Mouse (Mus musculus): Measurements from ENCODE around the gene Sspo. TPM values are rescaled to one million over a fixed set of nuclear protein-coding genes. Genes with fewer than 3 reads are reported as not detected.

Sspo gene
- polyA plus RNA-seq, 1 experiment from 2014 or later = 0.20 TPM

DNA sequence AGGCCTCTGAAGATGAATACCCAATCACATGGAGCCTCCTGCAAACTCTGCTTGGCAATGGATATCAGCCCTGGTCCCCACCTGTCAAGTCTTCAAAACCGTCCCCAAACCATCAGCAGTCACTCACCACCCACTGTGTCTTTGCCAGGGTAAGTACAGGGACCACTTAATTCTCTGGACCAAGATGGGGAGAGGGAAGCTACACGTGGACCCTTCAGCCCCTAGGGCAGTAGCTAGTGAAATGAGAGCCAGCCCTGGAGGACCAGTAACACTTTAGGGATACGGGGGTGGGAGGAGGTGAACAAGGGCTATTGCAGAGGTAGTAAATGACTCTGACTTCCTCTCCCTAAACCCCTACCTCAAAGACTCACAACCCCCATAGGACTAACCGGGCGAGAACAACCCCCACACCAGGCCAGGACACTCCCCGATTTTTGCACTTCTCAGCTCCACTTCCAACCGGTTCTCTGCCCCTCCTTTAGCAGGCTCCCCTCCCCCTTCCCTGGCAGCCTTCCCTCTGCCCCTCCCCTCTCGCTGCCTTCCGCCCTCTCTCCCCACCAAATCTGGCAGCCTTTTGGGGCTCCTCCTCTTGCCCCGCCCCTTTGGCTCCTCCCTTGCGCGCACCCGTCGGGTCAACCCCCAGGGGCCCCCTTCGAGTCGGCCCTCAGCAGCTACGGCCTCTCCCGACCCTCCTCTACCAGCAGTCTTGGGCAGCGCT lies 4.3 kb upstream of the Sspo start:
- Histone ChIP-seq H3K36me3 (replicated peaks; ENCODE audit: control insufficient read depth, insufficient read depth) (peaks cover 22% of the 10 kb centered on the region), H3K4me1 (replicated peaks; ENCODE audit: control insufficient read depth, insufficient read depth, low read length) (peaks cover 19% of the 10 kb centered on the region), H3K9me3 (ENCODE audit: control insufficient read depth, low read length) (no peaks in the 10 kb centered on the region), H3K9ac (peak overlapping the region; percentile 44), H3K4me3 (replicated peaks; ENCODE audit: low read length) (peak overlapping the region; percentile 63), H3K27ac (peak overlapping the region; percentile 73), H3K4me2 (replicated peaks) (peak overlapping the region; percentile 85), H3K27me3 (ENCODE audit: control insufficient read depth, insufficient read depth, low read length) (peaks cover 22% of the 10 kb centered on the region)
- ATAC-seq (ENCODE audit: low FRiP score) (peak; percentile 86), DNase-seq (ENCODE audit: low spot score) (peak; percentile 81)
- WGBS = 2% methylated on average over 19 of the region's 19 CpGs

DNA sequence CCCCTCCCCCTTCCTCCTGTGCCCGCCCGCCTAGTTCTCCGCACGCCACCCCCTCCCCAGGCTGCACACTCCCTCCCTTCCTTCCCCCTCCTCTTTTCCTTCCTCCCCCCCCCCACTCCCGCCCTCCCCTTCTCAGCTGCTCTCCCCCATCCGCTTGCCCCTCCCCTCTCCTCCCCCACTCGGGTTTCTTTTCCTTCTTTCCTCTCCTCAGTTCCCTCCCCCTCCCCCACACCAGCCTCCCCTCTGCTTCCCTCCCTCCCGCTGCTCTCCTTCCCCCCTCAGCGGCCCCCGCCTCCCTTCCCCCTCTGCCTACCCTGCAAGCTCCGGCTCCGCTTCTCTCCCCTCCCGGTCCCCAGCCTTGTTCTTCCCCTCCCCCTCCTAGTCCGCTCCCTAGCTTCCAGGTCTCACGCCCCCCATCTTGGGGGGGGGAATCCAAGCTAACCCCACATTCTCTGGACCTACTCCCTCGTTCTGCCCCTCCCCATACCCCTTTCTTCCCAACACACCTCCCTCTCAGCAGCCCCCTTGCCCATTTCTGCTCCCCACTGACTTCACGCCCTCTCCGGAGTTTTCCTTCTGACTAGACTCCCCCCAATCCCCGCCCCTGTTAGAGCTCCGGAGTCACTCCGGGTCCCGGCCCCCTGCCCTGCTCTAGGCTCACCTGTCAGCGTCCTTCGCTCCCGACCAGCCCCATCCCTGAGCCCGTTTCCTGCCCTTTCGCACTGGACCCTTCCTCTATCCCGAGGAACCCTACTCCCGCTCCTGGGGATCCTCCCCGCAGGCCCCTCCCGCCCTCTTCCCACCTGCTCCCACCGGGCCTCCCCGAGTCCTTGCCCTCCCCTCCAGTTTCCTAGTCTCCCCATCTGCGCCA lies 3.5 kb upstream of the Sspo start:
- under 1% methylated on average over 27 of the region's 34 CpGs for WGBS
- no peaks in the 10 kb centered on the region for H3K9me3 ChIP-seq (ENCODE audit: control insufficient read depth, low read length)
- H3K4me1 ChIP-seq (replicated peaks; ENCODE audit: control insufficient read depth, insufficient read depth, low read length) = peaks cover 12% of the 10 kb centered on the region
- peaks cover 21% of the 10 kb centered on the region for H3K36me3 ChIP-seq (replicated peaks; ENCODE audit: control insufficient read depth, insufficient read depth)
- peak; percentile 76 for ATAC-seq (ENCODE audit: low FRiP score)
- H3K4me3 ChIP-seq (replicated peaks; ENCODE audit: low read length) = peak overlapping the region; percentile 63
- H3K4me2 ChIP-seq (replicated peaks) = peak overlapping the region; percentile 85
- peaks cover 14% of the 10 kb centered on the region for H3K27me3 ChIP-seq (ENCODE audit: control insufficient read depth, insufficient read depth, low read length)
- H3K9ac ChIP-seq = peak overlapping the region; percentile 73
- peak overlapping the region; percentile 90 for H3K27ac ChIP-seq
- DNase-seq (ENCODE audit: low spot score) = peak; percentile 81

DNA sequence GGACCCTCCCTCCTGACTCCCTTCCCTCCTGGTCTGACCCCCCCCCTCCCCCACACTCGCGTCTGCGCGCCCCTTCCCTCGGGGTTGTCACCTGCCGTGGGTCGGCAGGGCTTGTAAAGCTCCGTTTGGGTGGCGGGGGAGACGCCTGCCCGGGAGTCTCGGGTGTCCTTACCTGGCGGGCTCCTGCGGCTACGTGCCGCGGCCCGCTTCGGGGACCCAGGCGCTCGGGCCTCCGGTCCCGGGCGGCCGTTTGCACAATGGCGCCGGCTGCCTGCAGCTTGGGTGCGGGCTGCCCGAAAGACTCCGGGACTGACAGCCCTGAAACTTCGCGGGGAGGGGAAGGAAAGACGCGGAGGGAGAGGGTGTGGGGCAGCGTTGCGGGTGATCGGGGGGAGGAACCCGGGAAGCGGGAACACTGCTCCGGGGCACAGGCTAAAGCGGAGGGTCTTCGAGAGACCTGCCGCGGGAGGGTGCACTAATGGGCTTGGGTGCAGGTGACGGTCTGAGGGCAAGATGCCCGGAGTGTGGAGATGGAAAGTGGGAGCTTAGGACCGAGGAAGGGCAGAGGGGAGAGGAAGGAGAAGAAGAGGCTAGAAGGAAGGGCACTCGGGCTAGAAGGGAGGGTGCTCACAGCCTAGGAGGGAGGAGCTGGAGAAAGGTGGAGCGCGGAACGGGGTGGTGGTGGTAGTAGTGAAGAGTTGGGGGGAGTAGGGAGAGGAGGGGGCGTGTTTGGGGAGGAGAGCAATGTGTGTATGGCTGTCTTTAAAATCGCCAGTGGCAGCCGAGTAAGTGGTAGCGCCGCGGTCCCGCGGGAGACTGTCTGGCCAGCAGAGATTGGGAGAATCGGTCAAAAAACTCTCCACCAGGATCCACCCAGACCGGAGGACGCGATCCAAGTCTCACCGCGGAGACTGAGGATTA lies 2.6 kb upstream of the Sspo start, which contains the start of gene Zfp467:
Gene Zfp467 (minus strand): TSS at position 645 of the 921 bp plus-strand sequence.
- peak within 1 kb of the TSS; percentile 63 for H3K4me3 ChIP-seq (replicated peaks; ENCODE audit: low read length)
- H3K27ac ChIP-seq = peak within 1 kb of the TSS; percentile 90
- 1% methylated on average over 64 of the region's 65 CpGs for WGBS
- H3K36me3 ChIP-seq (replicated peaks; ENCODE audit: control insufficient read depth, insufficient read depth) = peaks cover 19% of the 10 kb centered on the region
- H3K9me3 ChIP-seq (ENCODE audit: control insufficient read depth, low read length) = no peaks in the 10 kb centered on the region
- DNase-seq (ENCODE audit: low spot score) = no peak
- peaks cover 12% of the 10 kb centered on the region for H3K4me1 ChIP-seq (replicated peaks; ENCODE audit: control insufficient read depth, insufficient read depth, low read length)
- peak; percentile 36 for ATAC-seq (ENCODE audit: low FRiP score)
- 0 out of 2 replicates have a peak, but pooled peaks cover 5% of the 10 kb centered on the region for H3K27me3 ChIP-seq (ENCODE audit: control insufficient read depth, insufficient read depth, low read length)
- peak within 1 kb of the TSS; percentile 85 for H3K4me2 ChIP-seq (replicated peaks)
- peak within 1 kb of the TSS; percentile 73 for H3K9ac ChIP-seq

DNA sequence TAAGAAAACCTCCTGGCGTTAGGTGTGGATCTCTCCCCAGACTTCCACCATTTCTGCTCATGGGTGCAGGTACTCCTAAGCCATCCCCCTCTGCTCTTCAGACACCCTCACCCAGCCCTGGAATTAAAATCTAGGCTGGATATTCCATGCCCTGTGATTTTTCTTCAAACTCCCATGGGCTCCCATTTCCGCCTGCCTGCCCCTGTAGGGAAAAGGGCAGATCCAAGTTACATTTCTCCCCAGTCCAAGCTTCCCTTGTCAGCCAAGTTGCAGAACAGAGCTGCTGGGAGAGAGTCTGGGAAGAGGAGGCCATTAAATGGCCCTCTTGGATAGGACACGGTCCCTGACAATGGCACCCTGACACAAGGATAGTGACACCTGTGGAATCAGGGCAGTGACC lies 1.8 kb upstream of the Sspo start:
- Histone ChIP-seq H3K36me3 (replicated peaks; ENCODE audit: control insufficient read depth, insufficient read depth) (peaks cover 13% of the 10 kb centered on the region), H3K4me2 (replicated peaks) (peak overlapping the region; percentile 85), H3K4me1 (replicated peaks; ENCODE audit: control insufficient read depth, insufficient read depth, low read length) (peaks cover 12% of the 10 kb centered on the region), H3K9ac (peak overlapping the region; percentile 73; the same call in 1 of the 2 replicates), H3K27me3 (ENCODE audit: control insufficient read depth, insufficient read depth, low read length) (0 out of 2 replicates have a peak, but pooled peaks cover 3% of the 10 kb centered on the region), H3K27ac (no peak overlapping the region), H3K4me3 (replicated peaks; ENCODE audit: low read length) (peak overlapping the region; percentile 63), H3K9me3 (ENCODE audit: control insufficient read depth, low read length) (no peaks in the 10 kb centered on the region)
- WGBS = 25% methylated on average over 3 of the region's 3 CpGs
- DNase-seq (ENCODE audit: low spot score) = no peak
- no peak for ATAC-seq (ENCODE audit: low FRiP score)

DNA sequence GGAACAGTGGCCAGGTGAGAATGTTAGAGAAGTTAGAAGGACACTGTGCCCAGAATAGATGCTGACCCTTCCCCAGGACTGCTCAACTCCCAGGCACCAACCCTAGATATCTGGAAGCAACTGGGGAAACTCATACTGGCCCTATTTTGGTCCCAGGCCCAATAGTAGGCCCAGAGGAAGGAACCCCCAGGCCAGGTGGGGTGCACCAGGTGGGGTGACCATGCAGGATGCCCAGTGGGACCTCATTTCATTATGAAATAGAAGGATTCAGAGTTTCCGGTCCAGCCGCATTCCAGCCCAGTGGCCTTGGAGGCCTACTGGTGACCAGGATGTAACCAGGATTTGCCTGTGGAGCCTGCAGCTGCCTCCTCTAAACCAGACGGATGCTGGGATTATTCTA lies 1.1 kb upstream of the Sspo start:
- no peak overlapping the region for H3K9ac ChIP-seq
- ATAC-seq (ENCODE audit: low FRiP score) (no peak), DNase-seq (ENCODE audit: low spot score) (no peak)
- no peak overlapping the region for H3K4me2 ChIP-seq (replicated peaks)
- peaks cover 7% of the 10 kb centered on the region; the same call in 1 of the 2 replicates for H3K36me3 ChIP-seq (replicated peaks; ENCODE audit: control insufficient read depth, insufficient read depth)
- H3K4me1 ChIP-seq (replicated peaks; ENCODE audit: control insufficient read depth, insufficient read depth, low read length) = peaks cover 12% of the 10 kb centered on the region
- H3K27ac ChIP-seq = no peak overlapping the region
- H3K9me3 ChIP-seq (ENCODE audit: control insufficient read depth, low read length) = no peaks in the 10 kb centered on the region
- WGBS = 75% methylated on average over 3 of the region's 3 CpGs
- no peaks in the 10 kb centered on the region for H3K27me3 ChIP-seq (ENCODE audit: control insufficient read depth, insufficient read depth, low read length)
- no peak overlapping the region for H3K4me3 ChIP-seq (replicated peaks; ENCODE audit: low read length)

DNA sequence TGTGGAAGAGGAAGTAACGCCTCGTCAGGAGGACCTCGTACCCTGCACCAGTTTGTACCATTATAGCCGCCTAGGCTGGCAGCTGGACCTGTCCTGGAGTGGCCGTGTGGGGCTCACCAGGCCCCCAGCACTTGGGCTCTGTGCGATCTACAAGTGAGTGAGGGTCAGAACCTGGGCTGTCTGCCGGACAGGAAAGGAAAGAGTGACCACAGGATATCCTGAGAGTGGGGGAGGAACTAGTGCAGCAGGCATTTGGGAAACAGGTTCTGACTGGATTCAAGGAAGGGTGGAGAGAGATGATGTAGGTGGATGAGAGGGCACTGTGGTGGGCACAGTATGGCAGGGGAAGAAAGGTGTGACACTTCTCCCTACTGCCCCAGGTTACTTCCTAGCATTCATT lies 498 bp downstream of the Sspo start:
- WGBS = 89% methylated on average over 7 of the region's 7 CpGs

DNA sequence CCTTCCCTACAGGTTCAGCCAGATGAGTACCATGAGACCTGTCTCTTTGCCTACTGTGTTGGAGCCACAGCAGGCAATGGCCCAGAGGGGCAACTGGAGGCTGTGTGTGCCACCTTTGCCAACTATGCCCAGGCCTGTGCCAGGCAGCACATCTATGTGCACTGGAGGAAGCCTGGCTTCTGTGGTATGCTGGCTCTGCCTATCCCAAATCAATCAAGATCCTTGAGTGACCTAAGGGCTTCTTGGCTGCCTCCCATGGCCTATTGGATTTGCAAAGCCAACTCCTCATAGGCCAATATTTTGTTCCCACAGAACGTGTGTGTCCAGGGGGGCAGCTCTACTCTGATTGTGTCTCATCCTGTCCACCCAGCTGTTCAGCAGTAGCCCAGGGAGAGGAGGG lies 4.1 kb downstream of the Sspo start:
- no peak overlapping the region for H3K9ac ChIP-seq
- no peaks in the 10 kb centered on the region for H3K9me3 ChIP-seq (ENCODE audit: control insufficient read depth, low read length)
- no peak overlapping the region for H3K27ac ChIP-seq
- no peaks in the 10 kb centered on the region for H3K4me1 ChIP-seq (replicated peaks; ENCODE audit: control insufficient read depth, insufficient read depth, low read length)
- 55% methylated on average over 1 of the region's 1 CpGs for WGBS
- no peak overlapping the region for H3K4me2 ChIP-seq (replicated peaks)
- DNase-seq (ENCODE audit: low spot score) (no peak), ATAC-seq (ENCODE audit: low FRiP score) (no peak)
- H3K4me3 ChIP-seq (replicated peaks; ENCODE audit: low read length) = no peak overlapping the region
- no peaks in the 10 kb centered on the region for H3K36me3 ChIP-seq (replicated peaks; ENCODE audit: control insufficient read depth, insufficient read depth)
- no peaks in the 10 kb centered on the region for H3K27me3 ChIP-seq (ENCODE audit: control insufficient read depth, insufficient read depth, low read length)

More for the DNA sequence above, 498 bp downstream of the Sspo start:
- H3K4me2 ChIP-seq (replicated peaks) = no peak overlapping the region
- H3K27ac ChIP-seq = no peak overlapping the region
- DNase-seq (ENCODE audit: low spot score) (no peak), ATAC-seq (ENCODE audit: low FRiP score) (no peak)
- H3K36me3 ChIP-seq (replicated peaks; ENCODE audit: control insufficient read depth, insufficient read depth) = no peaks in the 10 kb centered on the region
- H3K27me3 ChIP-seq (ENCODE audit: control insufficient read depth, insufficient read depth, low read length) = no peaks in the 10 kb centered on the region
- no peak overlapping the region for H3K9ac ChIP-seq
- no peaks in the 10 kb centered on the region for H3K9me3 ChIP-seq (ENCODE audit: control insufficient read depth, low read length)
- H3K4me3 ChIP-seq (replicated peaks; ENCODE audit: low read length) = no peak overlapping the region
- H3K4me1 ChIP-seq (replicated peaks; ENCODE audit: control insufficient read depth, insufficient read depth, low read length) = peaks cover 8% of the 10 kb centered on the region

DNA sequence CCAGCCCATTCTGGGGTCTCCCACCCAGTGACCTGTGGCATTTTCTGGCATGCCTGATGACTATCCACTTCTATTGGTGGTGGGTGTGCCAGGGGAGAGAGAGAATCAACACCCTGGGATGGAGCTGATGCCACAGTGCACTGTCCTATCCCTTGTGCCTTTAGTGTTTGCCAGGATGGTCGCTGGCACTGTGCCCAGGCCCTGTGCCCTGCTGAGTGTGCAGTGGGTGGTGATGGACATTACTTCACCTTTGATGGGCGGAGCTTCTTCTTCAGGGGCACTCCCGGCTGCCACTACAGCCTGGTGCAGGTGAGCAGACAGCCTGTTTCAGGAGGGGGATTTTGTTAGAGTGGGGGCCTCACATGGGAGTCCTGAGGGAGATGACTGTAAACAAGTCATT lies 4.7 kb downstream of the Sspo start:
- no peaks in the 10 kb centered on the region for H3K9me3 ChIP-seq (ENCODE audit: control insufficient read depth, low read length)
- no peaks in the 10 kb centered on the region for H3K36me3 ChIP-seq (replicated peaks; ENCODE audit: control insufficient read depth, insufficient read depth)
- DNase-seq (ENCODE audit: low spot score) = no peak
- WGBS = 72% methylated on average over 3 of the region's 3 CpGs
- no peak overlapping the region for H3K4me2 ChIP-seq (replicated peaks)
- ATAC-seq (ENCODE audit: low FRiP score) = 0 out of 2 replicates have a peak, but pooled peaks have one; percentile 31
- H3K27ac ChIP-seq = no peak overlapping the region
- no peak overlapping the region for H3K9ac ChIP-seq
- no peak overlapping the region for H3K4me3 ChIP-seq (replicated peaks; ENCODE audit: low read length)
- H3K4me1 ChIP-seq (replicated peaks; ENCODE audit: control insufficient read depth, insufficient read depth, low read length) = no peaks in the 10 kb centered on the region
- H3K27me3 ChIP-seq (ENCODE audit: control insufficient read depth, insufficient read depth, low read length) = no peaks in the 10 kb centered on the region
